7 mouse cellular contexts compared by ENCODE assay signal in the genomic region with DNA sequence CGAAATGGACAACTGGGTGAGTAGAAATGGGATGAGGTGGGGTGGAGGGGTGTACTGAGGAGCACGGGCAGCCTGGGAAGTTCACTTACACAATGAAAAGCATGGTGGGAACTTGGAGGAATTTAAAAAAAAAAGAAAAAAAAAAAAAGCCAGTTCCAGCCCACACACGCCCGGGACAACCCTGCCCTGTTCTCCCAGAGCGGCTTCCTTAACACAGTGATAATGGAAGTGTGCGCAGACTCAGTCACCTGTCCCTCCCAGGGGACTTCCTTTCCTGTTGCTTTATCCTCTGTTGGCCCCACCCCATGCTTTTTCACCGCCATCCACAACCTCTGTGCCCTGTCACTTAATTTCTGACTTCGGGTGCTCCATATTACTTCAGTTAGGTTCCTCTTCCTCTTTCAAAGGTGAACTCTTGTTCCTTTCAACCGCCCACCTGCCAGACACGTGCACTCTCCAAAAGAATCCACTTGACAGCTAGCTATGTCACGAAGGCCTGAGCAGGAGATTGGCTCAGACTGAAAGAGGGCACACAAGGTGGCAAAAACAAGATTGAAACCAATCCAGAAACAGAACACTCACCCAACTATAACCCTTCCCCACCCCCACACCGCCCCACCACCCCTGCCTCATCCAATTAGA. TPM values are rescaled to one million over a fixed set of nuclear protein-coding genes. Genes with fewer than 3 reads are reported as not detected.
DNase-seq lines count a peak whose midpoint lies in the region; ATAC-seq and TF ChIP-seq lines count a peak whose summit lies in the region.

No protein-coding gene starts in this region.

- DNase-seq in testis, postnatal 14 days (ENCODE audit: low spot score), result no peak
- DNase-seq in hindbrain, embryonic 10.5 days (ENCODE audit: low spot score), result peak; percentile 13
- no peak for DNase-seq in left cerebral cortex, postnatal 10 days (ENCODE audit: extremely low spot score in 1 of 2, low spot score in 2 of 2)
- no peak for DNase-seq in gastrocnemius, postnatal 25 days
- DNase-seq in right cerebral cortex, postnatal 25 days, result no peak

- intact Hi-C loops in left cerebral cortex, postnatal 10 days (cut with DNase I), result no loop called here

- H3K27me3 ChIP-seq in testis, adult 2 months (ENCODE audit: control insufficient read depth, insufficient read depth, low read length), result peaks cover 5% of the 10 kb centered on the region; the same call in 1 of the 2 replicates
- peaks cover 100% of the 10 kb centered on the region for H3K27me3 ChIP-seq in hindbrain, embryonic 10.5 days (ENCODE audit: insufficient read depth, poor library complexity, severe bottlenecking)
- peaks cover 100% of the 10 kb centered on the region for H3K27me3 ChIP-seq in midbrain, embryonic 12.5 days

- no peak for TF ChIP-seq POLR2A in testis, adult 2 months (IDR thresholded peaks at IDR 0.05; ENCODE audit: control insufficient read depth, low read depth, low read length)

- peaks cover 19% of the 10 kb centered on the region for H3K4me1 ChIP-seq in testis, adult 2 months (ENCODE audit: control insufficient read depth, insufficient read depth, low read length)
- peaks cover 63% of the 10 kb centered on the region for H3K4me1 ChIP-seq in hindbrain, embryonic 10.5 days (replicated peaks)
- H3K4me1 ChIP-seq in midbrain, embryonic 12.5 days, result peaks cover 57% of the 10 kb centered on the region

- WGBS in hindbrain, embryonic 10.5 days, result 4% methylated on average over 12 of the region's 12 CpGs
- 5% methylated on average over 12 of the region's 12 CpGs for WGBS in midbrain, embryonic 12.5 days

- H3K4me3 ChIP-seq in testis, adult 2 months (ENCODE audit: control insufficient read depth, low read depth, low read length), result peak overlapping the region; percentile 25; the same call in 1 of the 2 replicates
- peak overlapping the region; percentile 55 for H3K4me3 ChIP-seq in hindbrain, embryonic 10.5 days
- peak overlapping the region; percentile 48; the same call in 1 of the 2 replicates for H3K4me3 ChIP-seq in midbrain, embryonic 12.5 days

- no peak for ATAC-seq in midbrain, embryonic 12.5 days (ENCODE audit: low FRiP score, low read depth)

- no peak for TF ChIP-seq CTCF in testis, adult 2 months (IDR thresholded peaks at IDR 0.05; ENCODE audit: control insufficient read depth, insufficient read depth, insufficient replicate concordance, low read depth, low read length)

- H3K36me3 ChIP-seq in testis, adult 2 months (ENCODE audit: control insufficient read depth, insufficient read depth, low read length), result no peaks in the 10 kb centered on the region
- H3K36me3 ChIP-seq in hindbrain, embryonic 10.5 days, result no peaks in the 10 kb centered on the region
- H3K36me3 ChIP-seq in midbrain, embryonic 12.5 days, result no peaks in the 10 kb centered on the region

- no peak overlapping the region for H3K27ac ChIP-seq in testis, adult 2 months (ENCODE audit: control insufficient read depth, insufficient read depth, low read depth, low read length)
- H3K27ac ChIP-seq in hindbrain, embryonic 10.5 days, result no peak overlapping the region
- H3K27ac ChIP-seq in midbrain, embryonic 12.5 days (replicated peaks), result no peak overlapping the region

- H3K4me2 ChIP-seq in midbrain, embryonic 12.5 days (replicated peaks), result peak overlapping the region; percentile 74

- H3K9ac ChIP-seq in midbrain, embryonic 12.5 days (replicated peaks), result no peak overlapping the region

- no peaks in the 10 kb centered on the region for H3K9me3 ChIP-seq in hindbrain, embryonic 10.5 days
- H3K9me3 ChIP-seq in midbrain, embryonic 12.5 days, result no peaks in the 10 kb centered on the region

RNA-seq across cellular contexts. Expression of gene Wnt8b, which starts 17.4 kb away (rescaled TPM):
- polyA plus RNA-seq in testis, adult 2 months (2012; rRNA removed), result 0.30 and 0.58 TPM in 2 replicates
- polyA plus RNA-seq in hindbrain, embryonic 10.5 days (2016; fragmentation: Nextera tagmentation; extraction: Ambion mirVana), result 0.44 and 3.3 TPM in 2 replicates
- 11.3 and 11.6 TPM in 2 replicates for polyA plus RNA-seq in midbrain, embryonic 12.5 days (2016; fragmentation: Nextera tagmentation; extraction: Ambion mirVana)
- not detected for total RNA-seq in left cerebral cortex, postnatal 10 days (2021)
- not detected for total RNA-seq in gastrocnemius, postnatal 25 days (2021)

RNA-seq across cellular contexts. Expression of gene Sec31b, which starts 35.0 kb away (rescaled TPM):
- polyA plus RNA-seq in testis, adult 2 months (2012; rRNA removed), result 3.2 and 3.3 TPM in 2 replicates
- 0.54 and 0.58 TPM in 2 replicates for polyA plus RNA-seq in hindbrain, embryonic 10.5 days (2016; fragmentation: Nextera tagmentation; extraction: Ambion mirVana)
- 0.47 and 0.54 TPM in 2 replicates for polyA plus RNA-seq in midbrain, embryonic 12.5 days (2016; fragmentation: Nextera tagmentation; extraction: Ambion mirVana)
- total RNA-seq in left cerebral cortex, postnatal 10 days (2021), result under 1 TPM; 0.28 to 0.30 TPM
- 10 to 100 TPM; 15.5 to 17.5 TPM for total RNA-seq in gastrocnemius, postnatal 25 days (2021)

RNA-seq across cellular contexts. Expression of gene Gm20538, which starts 42.0 kb away (rescaled TPM):
- polyA plus RNA-seq in testis, adult 2 months (2012; rRNA removed), result not detected in 2 replicates
- not detected in 2 replicates for polyA plus RNA-seq in hindbrain, embryonic 10.5 days (2016; fragmentation: Nextera tagmentation; extraction: Ambion mirVana)
- not detected in 2 replicates for polyA plus RNA-seq in midbrain, embryonic 12.5 days (2016; fragmentation: Nextera tagmentation; extraction: Ambion mirVana)
- total RNA-seq in left cerebral cortex, postnatal 10 days (2021), result not detected
- not detected for total RNA-seq in gastrocnemius, postnatal 25 days (2021)

RNA-seq across cellular contexts. Expression of gene Ndufb8, which starts 44.6 kb away (rescaled TPM):
- polyA plus RNA-seq in testis, adult 2 months (2012; rRNA removed), result 614 and 616 TPM in 2 replicates
- polyA plus RNA-seq in hindbrain, embryonic 10.5 days (2016; fragmentation: Nextera tagmentation; extraction: Ambion mirVana), result 642 and 644 TPM in 2 replicates
- 436 and 439 TPM in 2 replicates for polyA plus RNA-seq in midbrain, embryonic 12.5 days (2016; fragmentation: Nextera tagmentation; extraction: Ambion mirVana)
- 100 to 1,000 TPM; 390 to 404 TPM for total RNA-seq in left cerebral cortex, postnatal 10 days (2021)
- 1,000 to 10,000 TPM; 1,010 to 1,034 TPM for total RNA-seq in gastrocnemius, postnatal 25 days (2021)

RNA-seq across cellular contexts. Expression of gene Hif1an, which starts 52.0 kb away (rescaled TPM):
- 17.0 and 19.2 TPM in 2 replicates for polyA plus RNA-seq in testis, adult 2 months (2012; rRNA removed)
- 42.3 and 46.5 TPM in 2 replicates for polyA plus RNA-seq in hindbrain, embryonic 10.5 days (2016; fragmentation: Nextera tagmentation; extraction: Ambion mirVana)
- polyA plus RNA-seq in midbrain, embryonic 12.5 days (2016; fragmentation: Nextera tagmentation; extraction: Ambion mirVana), result 43.5 and 45.6 TPM in 2 replicates
- 10 to 100 TPM; 32.5 to 33.7 TPM for total RNA-seq in left cerebral cortex, postnatal 10 days (2021)
- total RNA-seq in gastrocnemius, postnatal 25 days (2021), result 10 to 100 TPM; 86.7 to 94.7 TPM
